Mouse (Mus musculus): Measurements from ENCODE around the gene Epb41.

DNA sequence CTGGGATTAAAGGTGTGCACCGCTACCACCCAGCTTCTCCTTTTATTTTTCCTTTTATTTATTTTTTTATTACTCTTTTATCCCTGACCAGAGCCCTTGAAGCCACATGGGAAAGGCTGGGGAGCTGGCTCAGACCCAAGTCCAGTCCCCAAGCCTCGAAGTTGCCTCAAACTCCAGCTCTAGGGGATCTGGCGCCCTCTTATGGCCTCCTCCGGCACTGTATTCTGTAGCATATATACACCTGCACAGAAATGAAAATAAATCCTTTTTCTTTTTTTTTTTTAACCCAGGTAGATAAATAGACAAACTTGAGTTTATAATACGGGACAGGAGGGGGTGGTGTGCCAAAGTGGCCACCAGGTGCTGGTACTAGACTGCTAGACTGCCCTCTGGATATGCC is 46.6 kb upstream of the Epb41 start:
- TF ChIP-seq CTCF (IDR thresholded peaks at IDR 0.05; ENCODE audit: borderline replicate concordance, insufficient read depth, low read length) (no peak), POLR2A (IDR thresholded peaks at IDR 0.05; ENCODE audit: low read depth, low read length) (no peak)

Data from embryonic fibroblast, embryonic 13.5 days (primary cell).